Mouse (Mus musculus): ENCODE data around the gene Tubd1.

Tubd1 gene

GRCm38 (mm10) chr11:86583990-86584897 is 39.5 kb downstream of the Tubd1 start:
- peak; percentile 45 for DNase-seq (ENCODE audit: low read depth, low spot score)

- DNase-seq (ENCODE audit: low read depth, low spot score): peak; percentile 35
These were observed 40.3 kb downstream of the Tubd1 start for GRCm38 (mm10) chr11:86584898-86585597.

- peak; percentile 47 for DNase-seq (ENCODE audit: low read depth, low spot score)
These were observed 40.8 kb downstream of the Tubd1 start for GRCm38 (mm10) chr11:86585598-86585984.

GRCm38 (mm10) chr11:86586177-86586867 is 41.5 kb downstream of the Tubd1 start:
- DNase-seq (ENCODE audit: low read depth, low spot score): peak; percentile 78

GRCm38 (mm10) chr11:86586868-86587792 is 42.3 kb downstream of the Tubd1 start:
- DNase-seq (ENCODE audit: low read depth, low spot score): peak; percentile 88

- peak; percentile 48 for DNase-seq (ENCODE audit: low read depth, low spot score)
These were observed 43.0 kb downstream of the Tubd1 start for GRCm38 (mm10) chr11:86587830-86588229.

GRCm38 (mm10) chr11:86588583-86589298 is 44.0 kb downstream of the Tubd1 start:
- DNase-seq (ENCODE audit: low read depth, low spot score): no peak

GRCm38 (mm10) chr11:86590066-86590465 is 45.3 kb downstream of the Tubd1 start:
- DNase-seq (ENCODE audit: low read depth, low spot score): peak; percentile 66

- peak; percentile 40 for DNase-seq (ENCODE audit: low read depth, low spot score)
These were observed 45.8 kb downstream of the Tubd1 start for GRCm38 (mm10) chr11:86590579-86590978.

GRCm38 (mm10) chr11:86591301-86591845 is 46.6 kb downstream of the Tubd1 start:
- peak; percentile 55 for DNase-seq (ENCODE audit: low read depth, low spot score)

GRCm38 (mm10) chr11:86591931-86592616 is 47.3 kb downstream of the Tubd1 start:
- no peak for DNase-seq (ENCODE audit: low read depth, low spot score)

- peak; percentile 84 for DNase-seq (ENCODE audit: low read depth, low spot score)
These were observed 48.2 kb downstream of the Tubd1 start for GRCm38 (mm10) chr11:86592993-86593392.

GRCm38 (mm10) chr11:86593443-86593842 is 48.7 kb downstream of the Tubd1 start:
- no peak for DNase-seq (ENCODE audit: low read depth, low spot score)

GRCm38 (mm10) chr11:86594188-86594876 is 49.5 kb downstream of the Tubd1 start:
- DNase-seq (ENCODE audit: low read depth, low spot score): no peak

GRCm38 (mm10) chr11:86595366-86595765 is 50.6 kb downstream of the Tubd1 start:
- DNase-seq (ENCODE audit: low read depth, low spot score): peak; percentile 52

GRCm38 (mm10) chr11:86596187-86596960 is 51.6 kb downstream of the Tubd1 start:
- DNase-seq (ENCODE audit: low read depth, low spot score): peak; percentile 76

- DNase-seq (ENCODE audit: low read depth, low spot score): no peak
These were observed 52.2 kb downstream of the Tubd1 start for GRCm38 (mm10) chr11:86596976-86597375.

GRCm38 (mm10) chr11:86598154-86598553 is 53.4 kb downstream of the Tubd1 start:
- no peak for DNase-seq (ENCODE audit: low read depth, low spot score)

Measured in CD4-positive, CD25-positive, alpha-beta regulatory T cell, adult 2 months (primary cell).